Mouse (Mus musculus): ENCODE data around the gene Fcna.

Fcna gene

GRCm38 (mm10) chr2:25627811-25628210, at the start of gene Fcna:
TSS of gene Fcna (minus strand) at chr2:25628030.
- no peak for DNase-seq (ENCODE audit: low read depth, low spot score)

GRCm38 (mm10) chr2:25676486-25676885, 48.7 kb upstream of the Fcna start, which contains the start of gene Lcn6:
TSS of gene Lcn6 (plus strand) at chr2:25676786.
- no peak for DNase-seq (ENCODE audit: low read depth, low spot score)

- no peak for DNase-seq (ENCODE audit: low read depth, low spot score)
Measured at GRCm38 (mm10) chr2:25666516-25666915, 38.7 kb upstream of the Fcna start.

DNA sequence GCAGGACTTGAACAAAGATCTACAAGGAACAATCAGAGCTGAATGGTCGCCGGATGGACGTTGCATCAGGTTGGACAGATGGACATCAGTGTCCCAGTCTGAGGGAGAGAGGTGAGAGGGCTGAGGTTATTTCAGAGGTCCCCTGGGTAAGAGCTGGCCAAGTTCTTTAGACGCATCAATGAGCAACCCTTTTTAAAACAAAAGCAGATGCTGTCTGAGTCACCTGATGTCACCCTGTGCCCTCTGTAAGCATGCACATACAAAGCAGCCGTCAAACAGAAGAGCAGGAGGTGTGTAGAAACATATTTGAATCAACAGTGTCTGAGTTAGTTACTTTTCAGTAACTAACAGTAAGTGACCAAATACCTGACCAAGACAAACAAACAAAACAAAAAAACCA, 36.3 kb upstream of the Fcna start:
- no peak for DNase-seq (ENCODE audit: low read depth, low spot score)

GRCm38 (mm10) chr2:25663511-25663910, 35.7 kb upstream of the Fcna start:
- peak; percentile 45 for DNase-seq (ENCODE audit: low read depth, low spot score)

DNA sequence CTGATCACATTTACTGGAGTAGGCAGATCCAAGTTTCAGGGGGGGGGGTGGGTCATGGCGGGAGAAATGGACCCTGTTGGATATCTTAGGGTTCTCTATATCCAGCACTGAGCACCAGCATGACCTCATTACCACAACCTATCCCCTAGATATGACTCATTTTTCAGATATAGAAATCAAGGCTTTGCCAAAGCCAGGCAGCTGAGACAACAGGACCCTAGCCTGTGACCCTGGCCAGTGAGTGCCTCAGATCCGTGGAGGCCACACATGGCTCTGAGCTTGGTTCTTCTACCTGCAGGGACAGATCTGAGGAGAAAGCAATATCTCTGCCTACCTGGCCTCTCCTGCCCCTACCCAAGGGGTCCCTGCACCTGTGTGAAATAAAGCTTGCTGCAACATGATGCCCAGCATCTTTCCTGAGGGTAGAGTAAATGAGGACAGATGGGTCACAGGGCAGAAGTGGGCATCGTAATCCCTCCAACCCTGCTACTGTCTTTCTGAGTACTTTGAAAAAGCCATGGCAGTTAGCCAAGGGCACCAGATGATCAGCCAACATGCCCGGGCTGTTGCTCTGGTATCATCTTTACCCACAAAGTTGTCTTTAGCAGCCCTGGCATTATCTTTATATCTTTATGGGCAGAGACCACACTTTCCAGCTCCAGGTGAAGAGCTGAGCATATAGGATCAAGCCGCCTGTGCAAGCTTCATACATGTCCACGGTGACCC, 33.6 kb upstream of the Fcna start:
- DNase-seq (ENCODE audit: low read depth, low spot score), result no peak

GRCm38 (mm10) chr2:25660279-25660678, 32.4 kb upstream of the Fcna start:
- no peak for DNase-seq (ENCODE audit: low read depth, low spot score)

DNA sequence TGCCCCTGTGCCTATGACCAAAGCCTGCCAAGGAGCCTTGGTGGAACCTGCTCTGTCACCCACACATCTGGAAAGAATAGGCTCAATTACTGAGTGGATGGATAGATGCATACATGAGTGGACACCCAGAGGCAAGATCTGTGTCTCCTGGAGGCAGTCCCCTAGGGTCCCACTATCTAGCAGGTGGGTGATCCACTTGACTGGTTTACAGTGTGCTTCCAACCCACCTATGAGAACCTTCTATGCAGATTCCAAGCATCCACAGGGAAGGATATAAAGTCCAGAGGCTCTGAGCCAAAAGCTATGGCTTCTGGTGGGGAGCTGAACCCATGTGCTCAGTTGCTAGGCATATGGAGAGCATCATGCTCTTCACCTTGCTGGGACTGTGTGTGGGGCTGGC, 29.8 kb upstream of the Fcna start, which contains the start of gene Lcn5:
Gene Lcn5, plus strand, starts transcription at position 301 of the 400 bp plus-strand sequence.
- no peak for DNase-seq (ENCODE audit: low read depth, low spot score)

DNA sequence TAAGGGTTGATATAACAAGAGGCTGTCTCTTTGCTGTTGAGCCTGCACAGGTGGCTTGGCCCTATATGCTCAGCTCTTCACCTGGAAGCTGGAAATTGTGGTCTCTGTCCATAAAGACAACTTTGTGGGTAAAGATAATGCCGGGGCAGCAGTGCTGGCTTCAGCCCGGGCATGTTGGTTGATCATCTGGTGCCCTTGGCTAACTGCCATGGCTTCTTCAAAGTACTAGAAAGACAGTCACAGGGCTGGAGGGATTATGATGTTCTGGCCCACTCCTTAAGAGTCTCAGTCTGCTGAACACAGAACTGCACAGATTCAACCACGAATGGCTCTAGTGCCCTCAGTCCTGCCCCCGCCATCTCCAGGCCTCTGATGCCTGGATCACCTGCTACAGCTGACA, 29.4 kb upstream of the Fcna start:
- no peak for DNase-seq (ENCODE audit: low read depth, low spot score)

- no peak for DNase-seq (ENCODE audit: low read depth, low spot score)
Measured at GRCm38 (mm10) chr2:25656691-25657090, 28.9 kb upstream of the Fcna start.

GRCm38 (mm10) chr2:25654502-25654901, 26.7 kb upstream of the Fcna start:
- no peak for DNase-seq (ENCODE audit: low read depth, low spot score)

DNA sequence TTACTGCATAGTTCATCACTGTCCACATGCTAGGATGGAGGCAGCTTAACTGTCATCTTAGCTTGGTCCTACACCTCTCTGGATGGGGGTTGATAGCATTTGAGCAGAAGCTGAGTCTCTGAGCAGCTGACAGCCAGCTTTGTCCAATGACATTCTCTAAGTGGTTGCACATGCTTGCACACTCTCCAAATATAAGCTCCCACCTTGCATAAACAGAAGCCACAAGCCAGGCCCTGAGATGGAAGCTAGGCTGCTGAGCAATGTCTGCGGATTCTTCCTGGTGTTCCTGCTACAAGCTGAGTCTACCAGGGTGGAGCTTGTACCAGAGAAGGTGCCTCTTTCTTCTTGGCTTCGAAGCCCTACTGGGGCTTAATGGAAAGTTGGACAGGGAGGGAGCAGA, 25.1 kb upstream of the Fcna start, which contains the start of gene Lcn8:
Gene Lcn8, plus strand, starts transcription at position 219 of the 400 bp plus-strand sequence.
- DNase-seq (ENCODE audit: low read depth, low spot score), result no peak

DNA sequence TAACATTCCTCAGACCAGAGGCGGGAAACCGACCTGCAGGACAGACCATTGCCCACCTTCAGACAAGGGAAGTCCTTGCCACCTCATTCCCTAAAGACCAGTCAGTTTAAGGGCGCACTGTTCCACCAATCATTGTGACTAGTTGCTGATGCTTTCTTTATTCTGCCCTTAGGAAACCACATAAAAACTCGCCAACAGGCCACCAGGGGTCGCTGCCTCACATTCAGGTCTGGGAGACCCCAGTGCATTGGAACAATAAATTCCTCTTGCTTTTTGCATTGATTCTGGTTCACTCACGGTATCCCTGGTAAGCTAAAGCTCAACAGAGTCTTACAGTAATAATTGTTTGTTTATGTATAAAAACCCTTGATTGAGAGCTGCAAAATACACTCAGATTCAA, 12.1 kb upstream of the Fcna start:
- DNase-seq (ENCODE audit: low read depth, low spot score), result peak; percentile 61

GRCm38 (mm10) chr2:25634046-25634445, 6.2 kb upstream of the Fcna start:
- no peak for DNase-seq (ENCODE audit: low read depth, low spot score)

- DNase-seq (ENCODE audit: low read depth, low spot score), result no peak
Measured at GRCm38 (mm10) chr2:25633616-25634015, 5.8 kb upstream of the Fcna start.

- no peak for DNase-seq (ENCODE audit: low read depth, low spot score)
Measured at GRCm38 (mm10) chr2:25628738-25629137, 908 bp upstream of the Fcna start.

DNA sequence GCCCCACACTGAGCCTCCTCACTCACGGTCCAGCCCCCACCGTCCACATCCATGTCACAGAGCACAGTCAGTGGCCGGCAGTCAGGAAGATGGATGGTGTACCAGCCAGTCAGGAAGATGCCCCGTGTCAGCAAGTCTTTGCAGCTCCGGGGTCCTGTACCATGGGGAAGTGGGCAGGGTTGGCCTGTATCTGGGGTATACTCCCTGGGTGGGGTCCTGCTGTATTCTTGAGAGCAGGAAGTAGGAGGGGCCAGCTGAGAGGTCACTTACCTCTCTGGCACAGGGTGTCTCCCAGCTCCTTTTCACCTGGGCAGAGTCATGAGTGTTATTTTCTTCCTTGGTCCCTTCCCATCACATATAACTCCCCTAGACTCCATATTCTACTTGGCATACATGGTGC, 1.8 kb downstream of the Fcna start:
- no peak for DNase-seq (ENCODE audit: low read depth, low spot score)

GRCm38 (mm10) chr2:25621229-25622200, 6.3 kb downstream of the Fcna start, which contains the start of gene Tmem141:
TSS of gene Tmem141 (minus strand) at chr2:25622005.
- peak; percentile 92 for DNase-seq (ENCODE audit: low read depth, low spot score)

DNA sequence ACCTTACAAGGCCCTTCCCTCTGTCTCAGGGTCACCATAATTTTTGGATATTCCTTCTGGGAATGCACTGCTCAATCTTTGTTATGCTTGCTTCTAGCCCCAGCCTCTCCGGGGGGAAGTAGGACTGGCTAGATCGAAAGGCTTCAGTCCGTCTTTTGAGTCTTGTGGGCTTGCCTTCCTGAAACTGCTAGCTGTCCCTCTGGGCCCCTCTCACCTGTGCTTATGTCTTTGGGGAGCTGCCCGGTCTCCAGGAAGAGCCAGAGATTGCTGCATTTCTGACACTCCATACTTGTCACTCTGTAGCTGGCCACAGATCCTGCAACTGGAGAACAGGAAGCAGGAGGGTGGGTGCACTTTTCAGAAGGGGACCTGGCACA, 7.0 kb downstream of the Fcna start:
- DNase-seq (ENCODE audit: low read depth, low spot score), result no peak

DNA sequence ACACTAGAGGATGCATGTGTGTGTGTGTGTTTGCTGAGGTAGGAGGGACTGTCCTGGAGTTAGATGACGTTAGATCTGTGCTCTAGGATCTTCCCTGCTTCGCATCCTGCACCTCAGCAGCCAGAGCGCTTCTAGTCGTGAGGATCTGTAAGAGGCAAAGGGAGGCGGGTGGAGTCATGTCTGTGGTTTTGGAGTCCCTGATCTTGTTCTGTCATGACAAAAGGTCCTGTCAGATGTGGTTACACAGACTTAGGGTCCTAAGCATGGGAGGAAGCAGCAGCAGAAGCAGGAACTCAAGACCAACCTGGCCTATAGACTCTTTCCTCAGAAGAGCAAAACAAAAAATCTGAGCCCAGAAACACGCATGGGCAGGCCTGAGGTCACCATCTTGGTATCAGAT, 7.4 kb downstream of the Fcna start:
- no peak for DNase-seq (ENCODE audit: low read depth, low spot score)

DNA sequence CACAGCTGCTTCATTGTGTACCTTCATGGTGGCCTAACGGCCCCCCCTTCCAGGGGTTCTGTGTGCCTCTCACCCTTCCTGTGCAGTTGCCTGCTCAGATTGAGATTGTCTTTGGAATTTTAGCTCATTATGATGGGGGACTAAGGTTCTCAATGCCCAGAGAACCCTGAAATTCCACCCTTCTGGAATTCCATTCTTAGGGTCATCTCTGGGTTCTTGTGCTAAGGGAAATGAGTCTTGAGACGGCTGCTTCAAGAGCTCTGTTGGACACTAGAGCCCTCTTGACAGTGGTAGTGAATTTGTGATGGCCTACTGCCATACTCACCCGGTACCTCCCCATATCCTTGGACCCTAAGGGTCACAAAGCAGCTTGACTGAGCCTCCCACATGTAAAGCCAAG, 10.3 kb downstream of the Fcna start, which contains the start of gene Ccdc183:
Gene Ccdc183, minus strand, starts transcription at position 101 of the 400 bp plus-strand sequence.
- DNase-seq (ENCODE audit: low read depth, low spot score), result no peak

DNA sequence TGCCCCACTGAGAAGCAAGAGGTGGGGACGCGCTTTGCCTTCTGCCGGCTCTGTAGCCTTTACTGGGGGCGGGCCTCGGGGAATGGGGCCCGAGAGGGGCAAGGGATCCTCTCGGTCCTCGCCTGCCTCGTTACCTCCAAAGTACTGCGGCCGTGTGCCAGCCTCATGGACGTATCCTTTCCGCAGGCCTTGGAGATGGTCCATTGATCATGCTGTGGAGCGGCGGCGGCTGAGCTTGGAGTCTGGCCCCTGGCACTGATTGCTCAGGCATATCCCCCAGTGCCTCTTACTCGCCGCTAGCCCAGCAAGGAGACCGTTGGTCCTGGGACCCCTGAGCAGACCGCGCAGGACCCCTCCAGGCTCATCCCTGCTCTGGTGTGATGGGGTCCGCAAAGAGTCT, 11.4 kb downstream of the Fcna start:
- peak; percentile 21 for DNase-seq (ENCODE audit: low read depth, low spot score)
